Mouse (Mus musculus): ENCODE measurements around the gene Pla2g3.

GRCm38 (mm10) chr11:3522285-3523000 is 34.4 kb downstream of the Pla2g3 start:
- TF ChIP-seq POLR2AphosphoS2 (IDR thresholded peaks at IDR 0.05; ENCODE audit: low read depth, low read length), result no peak
- no peak for TF ChIP-seq ZMIZ1 (IDR thresholded peaks at IDR 0.05; ENCODE audit: low read depth, low read length)
- TF ChIP-seq POLR2A (IDR thresholded peaks at IDR 0.05; ENCODE audit: low read depth, low read length), result no peak
- TF ChIP-seq CTCF (conservative IDR thresholded peaks at IDR 0.05 in 1 of 2, IDR thresholded peaks at IDR 0.05 in 1 of 2; ENCODE audit: low read depth in 2 of 2, low read length in 2 of 2), result no peak
- TF ChIP-seq E2F4 (IDR thresholded peaks at IDR 0.05; ENCODE audit: insufficient replicate concordance, low read depth, low read length), result no peak
- no peak for TF ChIP-seq ZC3H11A (IDR thresholded peaks at IDR 0.05; ENCODE audit: low read depth, low read length)
- no peak for TF ChIP-seq BHLHE40 (IDR thresholded peaks at IDR 0.05; ENCODE audit: low read depth, low read length)
- no peak for TF ChIP-seq USF1 (IDR thresholded peaks at IDR 0.05; ENCODE audit: low read depth, low read length)
- no peak for TF ChIP-seq UBTF (IDR thresholded peaks at IDR 0.05; ENCODE audit: low read depth, low read length)
